Mouse (Mus musculus) liver, embryonic 14.5 days (tissue): ENCODE measurements around the gene Uhmk1.

Source experiments
- CTCF ChIP-seq: IDR thresholded peaks from 2 replicates; pipeline ENCODE4 v1.5.1; 2016; ENCODE audit warnings: antibody characterized with exemption, low read depth, control low read depth
- EP300 ChIP-seq: IDR thresholded peaks from 2 replicates; pipeline ENCODE4 v1.6.1; 2016; ENCODE audit warnings: antibody characterized with exemption, low read depth

- TF ChIP-seq CTCF (no peak), EP300 (no peak)
Measured at GRCm38 (mm10) chr1:170186531-170186930, 28.7 kb downstream of the Uhmk1 start.
